Mouse (Mus musculus) kidney, embryonic 14.5 days (tissue): Measurements from ENCODE around the gene Gm49776. TPM values are rescaled to one million over a fixed set of nuclear protein-coding genes. Genes with fewer than 3 reads are reported as not detected.

Source experiments
- ATAC-seq: fragments of 200-750 bp; cut with Nextera tagmentation; 2 replicates; pipeline ENCODE4 v1.8.0; 2017; ENCODE audit warnings: moderate number of reproducible peaks, mild to moderate bottlenecking, moderate TSS enrichment, moderate library complexity; ENCODE audit not compliant: low FRiP score, low TSS enrichment
- H3K27ac ChIP-seq: fragments of 300-500 bp; sonication (generic); 2 replicates; pipeline ENCODE4 v1.5.1; 2014; ENCODE audit warnings: low read depth, mild to moderate bottlenecking, low read length, moderate library complexity, mixed read lengths
- H3K27me3 ChIP-seq: fragments of 300-500 bp; sonication (generic); 2 replicates; pipeline ENCODE4 v1.6.1; 2014; ENCODE audit warnings: mild to moderate bottlenecking, low read length; ENCODE audit not compliant: control insufficient read depth, insufficient read depth
- H3K36me3 ChIP-seq: fragments of 300-500 bp; sonication (generic); 2 replicates; pipeline ENCODE4 v1.6.1; 2014; ENCODE audit warnings: low read length, mixed read lengths; ENCODE audit not compliant: control insufficient read depth, insufficient read depth
- H3K4me1 ChIP-seq: fragments of 300-500 bp; sonication (generic); 2 replicates; pipeline ENCODE4 v1.6.1; 2014; ENCODE audit warnings: low read length, mixed read lengths; ENCODE audit not compliant: control insufficient read depth, insufficient read depth
- H3K4me2 ChIP-seq: fragments of 300-500 bp; sonication (generic); replicated peaks from 2 replicates; pipeline ENCODE4 v1.6.1; 2014; ENCODE audit warnings: low read depth, mild to moderate bottlenecking, low read length
- H3K4me3 ChIP-seq: fragments of 300-500 bp; sonication (generic); 2 replicates; pipeline ENCODE4 v1.5.1; 2014; ENCODE audit warnings: mild to moderate bottlenecking, low read length
- H3K9ac ChIP-seq: fragments of 300-500 bp; sonication (generic); 2 replicates; pipeline ENCODE4 v1.6.1; 2014; ENCODE audit warnings: low read depth, mild to moderate bottlenecking, low read length, moderate library complexity
- H3K9me3 ChIP-seq: fragments of 300-500 bp; sonication (generic); 2 replicates; pipeline ENCODE4 v1.6.1; 2016; ENCODE audit warnings: low read length; ENCODE audit not compliant: control insufficient read depth
- WGBS: fragments of 180-500 bp; shearing (Covaris S2); extraction: QIAGEN DNeasy Blood & Tissue Kit; methylation state at CpG from one replicate; pipeline ENCODE4 v1.1.7; 2014; 5-methylcytosine and 5-hydroxymethylcytosine counted together
- polyA plus RNA-seq: library from polyadenylated mRNA; unstranded; fragments of >200 nt; fragmentation: Nextera tagmentation; extraction: Ambion mirVana; gene quantifications from 2 replicates; pipeline ENCODE4 v1.2.1, GENCODE M21; 2014

The Gm49776 gene
- polyA plus RNA-seq, 1 experiment from 2014 or later, result 1.9 TPM

DNA sequence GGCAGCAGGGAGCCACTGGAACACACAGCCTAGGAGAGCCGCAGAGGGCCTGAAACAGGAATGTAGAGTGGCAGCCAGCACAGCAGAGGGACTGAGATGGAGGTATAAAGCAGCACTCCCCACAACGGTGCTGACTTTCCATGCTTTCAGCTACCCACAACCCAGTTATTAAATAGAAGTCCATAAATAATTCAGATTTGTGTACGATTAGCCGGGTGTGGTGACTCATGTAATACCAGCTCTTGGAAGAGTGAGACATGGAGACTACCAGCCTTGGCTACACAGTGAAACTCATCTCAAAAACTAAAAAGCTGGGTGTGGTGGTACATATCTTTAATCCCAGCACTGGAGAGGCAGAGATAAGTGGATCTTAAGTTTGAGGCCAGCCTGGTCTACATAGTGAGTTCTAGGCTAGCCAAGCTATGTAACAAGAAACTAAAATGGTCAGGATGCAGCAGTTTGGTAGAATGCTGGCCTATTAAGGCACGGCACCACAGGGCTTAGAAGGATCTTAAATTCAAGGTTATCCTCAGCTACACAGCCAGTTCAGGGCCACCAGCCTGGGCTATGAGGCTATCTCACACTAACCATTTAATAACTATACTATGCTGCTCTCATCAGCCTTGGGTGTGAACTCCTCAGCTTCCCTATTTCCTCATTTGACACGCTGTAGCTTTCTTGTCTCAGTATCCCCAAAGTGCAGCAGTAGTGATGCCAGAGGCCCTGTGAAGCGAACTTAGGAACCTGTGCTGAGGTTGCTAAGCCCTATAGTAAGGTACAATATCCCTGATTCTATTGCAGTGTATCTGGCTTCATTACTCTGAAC is 21.2 kb downstream of the Gm49776 start:
- Histone ChIP-seq H3K4me1 (peaks cover 15% of the 10 kb centered on the region; the same call in 1 of the 2 replicates), H3K36me3 (peaks cover 41% of the 10 kb centered on the region), H3K4me2 (no peak overlapping the region), H3K27ac (no peak overlapping the region), H3K9me3 (no peaks in the 10 kb centered on the region), H3K4me3 (no peak overlapping the region), H3K27me3 (no peaks in the 10 kb centered on the region), H3K9ac (no peak overlapping the region)
- no peak for ATAC-seq
- 70% methylated on average over 7 of the region's 7 CpGs for WGBS

DNA sequence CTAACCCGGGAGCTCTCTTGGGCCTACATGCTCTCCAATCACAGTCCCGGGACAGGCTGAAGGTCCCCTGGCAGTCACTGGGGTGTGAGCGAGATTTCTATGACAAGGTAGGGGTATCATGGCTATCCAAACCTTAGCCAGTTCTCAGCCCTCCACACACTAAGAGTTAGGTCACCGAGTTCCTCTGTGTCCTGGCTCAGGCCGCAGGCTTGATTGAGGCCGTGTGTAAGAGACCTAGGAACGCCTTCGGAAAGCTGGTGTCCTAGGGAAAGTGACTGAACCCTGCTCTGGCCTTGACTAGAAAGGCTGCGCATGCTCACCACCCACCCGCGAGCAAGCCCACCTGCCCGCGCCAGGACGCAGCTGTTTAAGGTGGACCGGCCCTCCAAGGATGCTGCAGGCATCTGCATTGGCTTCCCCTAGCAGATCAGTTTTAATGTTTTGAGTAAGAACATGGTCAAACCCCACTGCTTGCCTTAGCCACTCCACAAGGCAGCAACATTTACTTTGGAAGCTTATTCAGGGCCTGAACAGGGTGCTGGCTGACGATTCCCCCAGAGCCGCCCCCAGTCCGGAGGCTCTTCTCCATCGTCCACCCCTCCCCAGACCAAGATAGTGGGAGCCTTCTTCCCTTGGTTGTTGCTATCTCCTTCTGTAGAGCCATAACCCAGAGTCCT is 22.6 kb downstream of the Gm49776 start:
- Histone ChIP-seq H3K27ac (peak overlapping the region; percentile 88), H3K36me3 (peaks cover 27% of the 10 kb centered on the region), H3K9ac (peak overlapping the region; percentile 88), H3K4me1 (peaks cover 18% of the 10 kb centered on the region; the same call in 1 of the 2 replicates), H3K4me3 (peak overlapping the region; percentile 91), H3K9me3 (no peaks in the 10 kb centered on the region), H3K27me3 (no peaks in the 10 kb centered on the region), H3K4me2 (peak overlapping the region; percentile 85)
- WGBS, result 3% methylated on average over 19 of the region's 19 CpGs
- peak; percentile 79 for ATAC-seq

DNA sequence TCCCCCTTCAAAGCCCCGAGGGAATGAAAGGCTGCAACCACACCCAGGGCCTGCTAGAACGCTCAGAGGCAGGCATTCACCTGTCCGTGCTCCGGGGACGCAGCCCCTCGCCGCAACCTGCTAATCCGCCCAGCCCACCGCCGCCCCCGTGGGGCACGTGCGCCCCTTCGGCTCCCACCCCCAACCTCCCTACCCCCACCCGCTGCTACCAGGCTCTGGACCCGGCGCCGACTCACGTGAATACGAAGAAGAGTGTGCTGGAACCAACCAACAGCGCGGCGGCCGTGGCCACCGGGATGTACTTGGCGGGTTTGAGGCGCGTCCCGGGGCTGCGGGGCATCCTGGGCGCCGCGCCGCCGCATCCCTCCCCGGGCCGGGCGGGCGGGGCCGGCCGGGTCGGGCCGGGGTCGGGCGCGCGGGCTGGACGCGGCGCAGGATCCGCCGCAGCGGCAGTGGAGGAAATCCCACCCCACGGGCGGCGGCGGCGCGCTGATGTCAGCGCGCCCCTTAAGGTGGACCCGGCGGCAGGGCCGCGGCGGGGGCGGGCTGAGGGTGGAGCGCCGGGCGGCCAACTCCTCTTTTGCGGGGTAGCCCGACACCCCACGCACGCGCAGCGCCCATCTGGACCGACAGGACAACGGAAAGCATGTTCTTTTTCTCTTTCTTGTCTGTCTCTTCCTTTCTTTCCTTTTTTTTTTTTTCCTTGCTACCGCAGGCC is 23.3 kb downstream of the Gm49776 start, which contains the start of gene Zdhhc8:
TSS of gene Zdhhc8 (minus strand) at position 466 of the 718 bp plus-strand sequence.
- WGBS, result under 1% methylated on average over 54 of the region's 79 CpGs

DNA sequence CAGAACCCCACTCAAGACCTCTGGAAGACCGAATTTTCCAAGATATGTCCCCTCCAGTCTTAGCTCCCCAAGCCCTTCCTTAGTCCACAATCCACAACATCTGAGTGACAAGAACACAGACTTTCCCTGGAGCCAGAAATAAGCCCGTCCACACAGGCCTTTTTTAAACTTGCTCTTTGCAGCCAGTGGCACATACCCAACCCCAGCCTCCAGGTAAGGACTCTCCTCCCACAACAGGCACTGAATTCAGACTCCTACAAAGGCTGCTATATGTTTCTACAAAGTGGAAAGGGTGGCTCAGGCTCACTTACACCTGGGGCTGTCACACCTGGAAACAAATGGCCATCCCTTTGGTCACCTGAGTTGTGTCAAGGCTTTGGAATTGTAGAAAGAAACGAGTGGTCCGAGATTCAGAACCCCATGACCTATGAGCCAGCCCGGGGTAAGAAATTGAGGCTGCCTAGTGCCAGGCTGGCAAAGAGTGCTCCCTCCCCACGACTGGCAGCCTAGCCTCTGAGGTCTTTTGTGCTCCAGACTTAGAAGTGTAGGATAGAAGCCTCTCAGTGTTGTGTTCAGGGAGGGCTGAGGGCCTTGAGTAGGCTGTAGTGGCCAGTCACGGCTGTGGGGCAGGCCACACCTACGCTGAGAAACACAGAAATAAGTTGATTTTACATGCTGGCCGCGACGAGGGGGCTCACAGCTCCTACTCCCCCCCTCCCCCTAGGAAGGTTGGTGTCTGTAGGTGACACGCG is 24.0 kb downstream of the Gm49776 start:
- H3K4me3 ChIP-seq, result peak overlapping the region; percentile 91
- 17% methylated on average over 13 of the region's 13 CpGs for WGBS
- peak overlapping the region; percentile 85 for H3K4me2 ChIP-seq
- no peak; the same call in 1 of the 2 replicates for ATAC-seq
- H3K36me3 ChIP-seq, result peaks cover 14% of the 10 kb centered on the region
- peak overlapping the region; percentile 88 for H3K9ac ChIP-seq
- H3K9me3 ChIP-seq, result no peaks in the 10 kb centered on the region
- H3K4me1 ChIP-seq, result peaks cover 26% of the 10 kb centered on the region; the same call in 1 of the 2 replicates
- H3K27me3 ChIP-seq, result no peaks in the 10 kb centered on the region
- H3K27ac ChIP-seq, result peak overlapping the region; percentile 59; the same call in 1 of the 2 replicates

More for the DNA sequence above, 23.3 kb downstream of the Gm49776 start, which contains the start of gene Zdhhc8:
- peak within 1 kb of the TSS; percentile 88 for H3K27ac ChIP-seq
- peak within 1 kb of the TSS; percentile 91 for H3K4me3 ChIP-seq
- no peaks in the 10 kb centered on the region for H3K9me3 ChIP-seq
- H3K36me3 ChIP-seq, result peaks cover 20% of the 10 kb centered on the region
- H3K27me3 ChIP-seq, result no peaks in the 10 kb centered on the region
- peak within 1 kb of the TSS; percentile 85 for H3K4me2 ChIP-seq
- peaks cover 24% of the 10 kb centered on the region; the same call in 1 of the 2 replicates for H3K4me1 ChIP-seq
- H3K9ac ChIP-seq, result peak within 1 kb of the TSS; percentile 88
- ATAC-seq, result peak; percentile 81

DNA sequence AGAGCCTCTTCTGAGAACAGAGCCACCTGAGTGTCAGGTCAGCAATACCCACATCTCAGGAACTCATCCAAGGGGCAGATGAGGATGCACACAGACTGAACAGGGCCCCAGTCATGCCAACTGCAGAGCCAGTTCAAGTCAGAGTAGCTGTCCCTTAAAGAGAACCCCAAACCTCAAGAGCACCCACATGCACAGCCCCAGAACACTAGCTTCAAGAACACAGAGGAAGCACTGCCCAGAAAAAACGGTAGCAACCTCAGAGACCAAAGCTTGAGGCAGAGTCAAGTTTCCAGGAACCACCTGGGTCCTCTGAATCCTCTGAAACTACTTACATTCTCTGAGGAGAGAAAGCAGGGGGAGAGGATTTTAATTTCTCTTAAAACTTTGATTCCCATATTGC is 24.7 kb downstream of the Gm49776 start:
- peak overlapping the region; percentile 88; the same call in 1 of the 2 replicates for H3K9ac ChIP-seq
- peaks cover 9% of the 10 kb centered on the region for H3K36me3 ChIP-seq
- peaks cover 26% of the 10 kb centered on the region; the same call in 1 of the 2 replicates for H3K4me1 ChIP-seq
- 0 out of 2 replicates have a peak overlapping the region, but pooled peaks have one; percentile 2 for H3K4me2 ChIP-seq
- H3K27ac ChIP-seq, result no peak overlapping the region
- H3K27me3 ChIP-seq, result no peaks in the 10 kb centered on the region
- ATAC-seq, result no peak
- WGBS, result 41% methylated on average over 1 of the region's 1 CpGs
- peak overlapping the region; percentile 91; the same call in 1 of the 2 replicates for H3K4me3 ChIP-seq
- no peaks in the 10 kb centered on the region for H3K9me3 ChIP-seq

DNA sequence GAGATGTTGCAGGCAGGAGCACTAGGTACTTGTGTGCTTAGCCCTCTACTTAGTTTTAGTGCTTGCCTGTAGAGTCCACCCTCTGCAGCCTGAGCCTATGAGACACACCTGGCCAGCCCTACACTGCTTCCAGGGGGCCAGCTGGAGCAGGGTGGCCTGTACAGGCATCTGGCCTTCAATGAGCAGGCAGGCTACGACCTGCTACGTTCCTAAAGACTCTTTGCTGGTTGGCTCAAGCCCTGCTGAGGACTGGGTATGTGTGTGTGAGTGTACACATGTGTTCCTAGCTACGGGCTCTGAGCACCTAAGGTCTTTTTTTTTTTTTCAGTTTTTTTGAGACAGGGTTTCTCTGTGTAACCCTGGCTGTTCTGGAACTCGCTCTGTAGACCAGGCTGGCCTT is 26.7 kb downstream of the Gm49776 start:
- ATAC-seq, result no peak
- Histone ChIP-seq H3K4me1 (peaks cover 26% of the 10 kb centered on the region; the same call in 1 of the 2 replicates), H3K36me3 (peaks cover 19% of the 10 kb centered on the region), H3K9me3 (no peaks in the 10 kb centered on the region), H3K9ac (0 out of 2 replicates have a peak overlapping the region, but pooled peaks have one; percentile 12), H3K27ac (no peak overlapping the region), H3K4me2 (no peak overlapping the region), H3K27me3 (no peaks in the 10 kb centered on the region), H3K4me3 (no peak overlapping the region)
- 86% methylated on average over 4 of the region's 4 CpGs for WGBS

DNA sequence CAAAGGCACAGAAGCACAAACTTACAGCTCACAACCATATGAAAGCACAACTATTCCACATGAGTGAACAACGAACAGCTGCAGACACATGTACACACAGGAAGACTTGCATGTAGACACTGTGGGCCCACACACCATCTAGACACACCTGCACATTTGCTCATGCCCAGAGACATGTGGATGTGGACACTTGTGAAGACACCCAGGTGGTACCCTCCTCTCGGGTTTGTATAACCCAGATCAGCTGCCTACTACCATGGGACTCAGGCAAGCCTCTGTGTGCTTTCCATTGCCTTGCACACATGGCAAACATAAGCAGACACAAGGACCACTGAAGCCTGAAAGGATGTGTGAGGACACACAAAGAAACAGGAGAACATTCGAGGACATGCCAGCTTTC is 27.1 kb downstream of the Gm49776 start:
- ATAC-seq, result no peak
- peaks cover 23% of the 10 kb centered on the region; the same call in 1 of the 2 replicates for H3K4me1 ChIP-seq
- H3K27ac ChIP-seq, result no peak overlapping the region
- H3K9ac ChIP-seq, result no peak overlapping the region
- no peaks in the 10 kb centered on the region for H3K27me3 ChIP-seq
- no peaks in the 10 kb centered on the region for H3K9me3 ChIP-seq
- WGBS, result 86% methylated on average over 3 of the region's 3 CpGs
- no peak overlapping the region for H3K4me2 ChIP-seq
- H3K36me3 ChIP-seq, result peaks cover 23% of the 10 kb centered on the region
- no peak overlapping the region for H3K4me3 ChIP-seq

DNA sequence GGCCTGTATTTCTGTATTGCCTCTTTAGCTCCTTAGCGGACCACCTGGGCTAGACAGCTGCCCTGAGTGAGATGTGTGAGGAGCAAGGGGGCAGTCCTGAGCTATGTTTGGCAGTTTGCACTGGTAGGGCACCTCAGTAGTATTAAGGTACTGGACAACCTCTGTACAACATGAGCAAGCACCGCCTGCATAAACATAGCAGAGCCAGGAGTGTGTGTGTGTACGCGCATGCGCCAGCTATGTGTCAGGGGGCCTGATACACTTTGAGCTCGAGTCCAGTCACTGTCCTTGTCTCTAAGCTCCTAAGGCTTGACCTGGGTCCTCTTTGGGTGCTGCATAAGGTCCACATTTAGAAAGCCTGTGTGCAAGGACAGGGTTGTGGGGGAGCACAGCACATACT is 27.5 kb downstream of the Gm49776 start:
- Histone ChIP-seq H3K9me3 (no peaks in the 10 kb centered on the region), H3K27ac (no peak overlapping the region), H3K36me3 (peaks cover 27% of the 10 kb centered on the region), H3K4me3 (no peak overlapping the region), H3K9ac (no peak overlapping the region), H3K4me1 (peaks cover 19% of the 10 kb centered on the region; the same call in 1 of the 2 replicates), H3K27me3 (no peaks in the 10 kb centered on the region), H3K4me2 (no peak overlapping the region)
- no peak for ATAC-seq
- 89% methylated on average over 6 of the region's 6 CpGs for WGBS
